In genomic region chr2:163275986-163276385, GRCm38 (mm10) we compare ENCODE assay signal across 14 mouse cellular contexts.
"Had no signal": no experiment of that assay in that cellular context is flagged by ENCODE, and none has a peak within 500 bp of the region (broad histone marks: within the 10 kb centered on the region; RNA-seq: fewer than 3 reads in every experiment).

No protein-coding gene starts in this region.

- H3K4me1 ChIP-seq: lung, embryonic 15.5 days had no signal

- ATAC-seq: liver, postnatal 0 days; lung, postnatal 0 days; midbrain, embryonic 13.5 days; midbrain, embryonic 15.5 days had no signal

- H3K27me3 ChIP-seq: midbrain, embryonic 13.5 days; midbrain, embryonic 15.5 days had no signal

- H3K9me3 ChIP-seq: lung, embryonic 15.5 days; midbrain, embryonic 13.5 days; midbrain, embryonic 15.5 days; neural tube, embryonic 12.5 days; stomach, embryonic 15.5 days had no signal

- H3K4me3 ChIP-seq: lung, embryonic 15.5 days; midbrain, embryonic 13.5 days; midbrain, embryonic 15.5 days; neural tube, embryonic 12.5 days; stomach, embryonic 15.5 days had no signal

- DNase-seq: liver, postnatal 0 days; lung, adult 2 months; lung, postnatal 14 days; lung, postnatal 36 days; right cerebral cortex, postnatal 14 days; thymus, adult 2 months; thymus, postnatal 25 days; thymus, postnatal 4 days had no signal

- H3K36me3 ChIP-seq: lung, embryonic 15.5 days; midbrain, embryonic 15.5 days; neural tube, embryonic 12.5 days; stomach, embryonic 15.5 days had no signal
